Mouse (Mus musculus) spleen, embryonic (tissue): ENCODE measurements around the gene Acp5.

Experiments
- CTCF ChIA-PET: fragments of 350-600 bp; sonication (Branson Sonifier 250); formaldehyde crosslinking; loops from one replicate; lab custom pipeline; 2022; lab: Charles Lee

Gene Acp5

GRCm38 (mm10) chr9:22143108-22144037 lies 7.9 kb upstream of the Acp5 start:
- CTCF ChIA-PET, result interaction anchor here (0.7 to 1.3 kb wide), 5 partner anchors 25 to 77 kb away, joined by 3 to 7 read pairs (median 5); no protein-coding TSS in a partner anchor

GRCm38 (mm10) chr9:22139746-22140145 lies 4.2 kb upstream of the Acp5 start:
- CTCF ChIA-PET, result interaction anchor here (0.6 to 1.7 kb wide), 2 partner anchors 9 to 138 kb away, joined by 3 to 4 read pairs; no protein-coding TSS in a partner anchor

- CTCF ChIA-PET, result interaction anchor here (0.8 to 1.0 kb wide), 2 partner anchors 14 to 53 kb away, joined by 3 to 4 read pairs; no protein-coding TSS in a partner anchor
Observed at GRCm38 (mm10) chr9:22138480-22138879, 3.0 kb upstream of the Acp5 start.

DNA sequence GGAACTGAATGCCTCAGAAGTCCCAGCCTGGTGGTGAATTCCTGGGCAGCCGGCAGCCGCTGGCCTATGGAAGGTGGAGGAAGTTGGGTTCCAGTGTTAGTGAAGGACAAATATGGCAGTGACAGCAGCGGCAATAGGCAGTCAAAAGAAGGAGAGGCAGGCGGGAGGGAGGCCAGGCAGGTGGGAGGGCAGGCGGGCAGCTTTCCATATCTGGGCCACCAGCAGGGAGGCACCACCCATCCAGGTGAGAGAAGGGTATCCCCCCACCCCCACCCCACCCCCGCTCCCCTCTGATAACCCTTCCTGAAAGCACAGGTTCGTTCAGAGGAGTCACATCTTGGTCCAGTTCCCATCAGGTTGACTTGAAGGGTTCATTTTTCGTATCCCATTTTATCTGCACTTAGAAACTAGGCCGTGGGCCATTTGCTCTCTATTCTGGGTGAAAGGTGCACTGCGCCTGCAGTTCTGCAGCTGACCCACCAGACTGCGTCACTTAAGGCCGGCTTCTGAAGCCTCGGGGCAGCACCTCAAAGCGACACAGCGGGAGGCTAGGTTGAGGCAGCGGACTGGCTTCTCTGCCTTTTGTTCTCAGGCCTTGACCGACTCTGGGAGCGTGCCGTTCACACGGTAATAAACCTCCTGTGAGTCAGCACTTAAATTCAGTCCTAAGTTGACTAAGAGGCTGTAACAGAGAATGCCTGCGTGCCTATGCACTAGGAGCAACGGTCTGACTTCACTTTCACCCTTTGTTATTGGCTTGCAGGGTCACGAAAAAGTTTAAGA lies 1.4 kb upstream of the Acp5 start:
- CTCF ChIA-PET, result no interaction called here

- CTCF ChIA-PET, result no interaction called here
Observed at GRCm38 (mm10) chr9:22134988-22135643, 395 bp downstream of the Acp5 start.

DNA sequence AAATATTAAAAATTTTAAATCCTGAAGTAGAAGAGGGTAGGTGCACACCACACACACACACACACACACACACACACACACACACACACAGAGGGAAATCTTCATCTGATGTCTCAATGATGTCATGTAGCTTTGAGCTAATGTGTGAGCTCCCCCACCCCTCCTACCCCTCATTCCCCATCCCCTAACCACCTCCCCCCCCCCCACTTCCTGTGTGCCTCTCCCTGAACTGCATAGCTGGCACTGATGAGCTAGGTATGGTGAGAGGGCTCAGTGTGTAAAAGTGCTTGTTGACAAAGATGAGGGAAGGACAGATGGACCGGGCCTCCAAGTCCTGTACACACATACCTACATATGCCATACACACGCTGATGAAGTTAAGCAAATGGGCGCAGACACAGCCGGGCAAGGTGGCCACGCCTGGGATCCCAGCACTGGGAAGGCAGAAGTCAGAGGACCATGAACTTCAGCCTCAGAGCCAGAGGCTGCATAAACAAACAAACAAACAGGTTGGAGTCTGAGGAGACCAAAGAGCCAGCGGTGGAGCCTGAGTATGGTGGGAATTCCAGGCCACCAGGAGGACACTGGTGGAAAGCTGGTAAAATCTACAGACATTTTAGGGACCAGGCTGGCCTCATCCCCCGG lies 1.1 kb downstream of the Acp5 start:
- CTCF ChIA-PET, result interaction anchor here (0.7 to 1.0 kb wide), 2 partner anchors 10 to 17 kb away, joined by 3 to 4 read pairs; partner anchors contain the start of gene Elof1

DNA sequence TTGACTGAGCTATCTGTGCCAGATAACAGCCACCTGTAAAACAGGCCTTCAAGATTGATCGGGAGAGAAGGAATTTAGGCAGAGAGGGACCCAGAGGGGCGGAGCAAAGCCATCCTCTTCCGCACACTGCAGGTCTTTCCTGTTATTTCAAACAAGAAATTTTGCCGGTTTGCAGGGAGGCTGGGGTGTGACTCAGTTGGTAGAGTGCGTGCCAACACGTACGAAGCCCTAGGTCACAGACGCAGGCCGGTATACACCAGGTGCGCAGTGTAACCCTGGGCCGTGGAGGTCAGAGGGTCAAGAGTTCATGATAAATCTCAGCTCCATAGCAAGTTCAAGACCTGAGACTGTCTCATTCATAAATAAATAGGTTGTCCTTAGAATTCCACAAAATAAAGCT lies 3.3 kb downstream of the Acp5 start:
- CTCF ChIA-PET, result interaction anchor here (0.5 to 2.1 kb wide), 2 partner anchors 9 to 14 kb away, joined by 3 to 5 read pairs; no protein-coding TSS in a partner anchor

DNA sequence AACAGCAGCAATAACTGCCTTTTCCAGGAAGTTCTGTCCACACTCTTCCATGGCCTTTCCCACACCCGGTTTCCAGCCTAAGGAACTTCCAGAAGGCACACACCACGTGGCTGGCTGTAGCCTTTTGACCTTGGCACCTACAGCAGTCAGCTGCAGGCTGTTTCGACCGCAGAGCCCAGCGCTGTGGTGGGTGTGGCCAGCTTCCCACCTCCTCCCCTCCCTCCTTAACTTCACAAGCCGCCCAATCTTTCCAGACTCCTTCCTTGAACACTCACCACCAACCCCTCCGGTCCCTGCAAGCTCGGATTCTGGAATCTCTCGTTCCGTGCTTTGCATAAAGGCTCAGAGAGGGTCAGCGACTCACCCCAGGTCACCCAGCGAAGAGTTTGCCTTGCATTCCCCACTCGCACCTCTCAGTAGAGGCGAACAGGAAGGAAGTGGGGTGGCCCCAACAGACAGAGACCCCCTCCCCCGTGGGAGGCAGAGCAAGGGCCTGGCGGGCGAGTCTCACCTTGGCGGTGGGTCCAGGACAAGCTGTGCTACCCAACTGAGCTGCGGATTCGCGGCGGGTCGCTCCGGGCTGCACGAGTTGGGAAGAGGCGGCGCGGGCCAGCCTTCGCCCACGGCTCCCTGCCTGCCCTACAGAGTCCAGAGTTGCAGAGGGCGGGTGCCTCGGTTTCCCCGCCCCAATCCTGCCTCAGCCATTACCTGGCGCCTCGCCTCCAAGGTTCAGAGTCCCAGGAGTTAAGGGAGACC lies 4.1 kb downstream of the Acp5 start:
- CTCF ChIA-PET, result interaction anchor here (0.5 to 2.1 kb wide), 4 partner anchors 8 to 13 kb away, joined by 3 to 5 read pairs (median 4); no protein-coding TSS in a partner anchor

GRCm38 (mm10) chr9:22125246-22126027 lies 10.1 kb downstream of the Acp5 start:
- CTCF ChIA-PET, result interaction anchor here (1.0 to 1.3 kb wide), 2 partner anchors 8 to 13 kb away, joined by 4 to 5 read pairs; no protein-coding TSS in a partner anchor

GRCm38 (mm10) chr9:22124169-22124568 lies 11.3 kb downstream of the Acp5 start:
- CTCF ChIA-PET, result interaction anchor here (0.9 to 1.3 kb wide), 2 partner anchors 10 to 14 kb away, joined by 4 read pairs; no protein-coding TSS in a partner anchor

DNA sequence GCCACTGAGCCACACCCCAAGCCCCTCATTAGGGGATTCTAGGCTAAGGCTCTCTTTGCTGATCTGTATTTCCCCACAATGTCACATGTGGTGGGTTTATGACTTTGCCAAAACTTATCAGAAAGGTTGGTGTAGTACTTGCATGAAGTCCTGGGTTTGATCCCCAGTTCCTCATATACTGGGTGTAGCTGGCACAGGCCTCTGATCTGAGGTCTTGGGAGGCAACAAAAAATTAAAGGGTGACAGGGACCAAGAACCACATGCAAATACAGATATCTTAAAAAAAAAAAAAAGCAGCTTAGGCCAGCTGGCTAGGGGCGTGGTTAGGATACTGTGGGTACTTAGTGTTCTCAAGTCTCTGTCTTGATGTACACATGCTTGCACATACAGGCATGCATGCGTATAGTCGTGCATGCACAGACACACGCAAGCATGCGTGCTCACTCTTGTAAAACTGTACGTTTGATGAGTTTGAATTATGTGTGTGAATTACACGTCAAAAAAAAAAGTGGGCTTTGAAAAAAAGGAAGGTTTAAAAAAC lies 12.4 kb downstream of the Acp5 start:
- CTCF ChIA-PET, result interaction anchor here (0.6 to 0.9 kb wide), 3 partner anchors 8 to 32 kb away, joined by 3 to 8 read pairs (median 3); no protein-coding TSS in a partner anchor

- CTCF ChIA-PET, result interaction anchor here (0.6 to 0.7 kb wide), 2 partner anchors 205 to 857 kb away, joined by 3 to 8 read pairs; no protein-coding TSS in a partner anchor
Observed at GRCm38 (mm10) chr9:22122005-22122404, 13.5 kb downstream of the Acp5 start.

DNA sequence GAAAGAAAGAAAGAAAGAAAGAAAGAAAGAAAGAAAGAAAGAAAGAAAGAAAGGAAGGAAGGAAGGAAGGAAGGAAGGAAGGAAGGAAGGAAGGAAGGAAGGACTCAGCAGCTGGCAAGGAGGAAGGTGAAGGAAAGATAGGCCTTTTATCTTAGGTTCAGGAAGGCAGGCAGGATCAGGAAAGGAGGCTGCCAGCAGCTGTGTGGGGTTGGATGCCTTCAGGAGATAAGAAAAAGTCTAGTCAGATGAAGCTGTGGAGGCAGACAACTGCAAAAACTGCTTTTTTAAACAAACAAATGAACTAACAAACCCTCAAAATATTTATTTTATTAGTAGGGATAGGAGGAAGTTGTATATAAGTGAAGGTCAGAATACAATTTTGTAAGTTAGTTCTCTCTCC lies 14.0 kb downstream of the Acp5 start:
- CTCF ChIA-PET, result no interaction called here

GRCm38 (mm10) chr9:22119543-22119942 lies 16.0 kb downstream of the Acp5 start:
- CTCF ChIA-PET, result interaction anchor here (1.7 kb wide), 1 partner anchor 12 kb away, joined by 5 read pairs; no protein-coding TSS in a partner anchor

DNA sequence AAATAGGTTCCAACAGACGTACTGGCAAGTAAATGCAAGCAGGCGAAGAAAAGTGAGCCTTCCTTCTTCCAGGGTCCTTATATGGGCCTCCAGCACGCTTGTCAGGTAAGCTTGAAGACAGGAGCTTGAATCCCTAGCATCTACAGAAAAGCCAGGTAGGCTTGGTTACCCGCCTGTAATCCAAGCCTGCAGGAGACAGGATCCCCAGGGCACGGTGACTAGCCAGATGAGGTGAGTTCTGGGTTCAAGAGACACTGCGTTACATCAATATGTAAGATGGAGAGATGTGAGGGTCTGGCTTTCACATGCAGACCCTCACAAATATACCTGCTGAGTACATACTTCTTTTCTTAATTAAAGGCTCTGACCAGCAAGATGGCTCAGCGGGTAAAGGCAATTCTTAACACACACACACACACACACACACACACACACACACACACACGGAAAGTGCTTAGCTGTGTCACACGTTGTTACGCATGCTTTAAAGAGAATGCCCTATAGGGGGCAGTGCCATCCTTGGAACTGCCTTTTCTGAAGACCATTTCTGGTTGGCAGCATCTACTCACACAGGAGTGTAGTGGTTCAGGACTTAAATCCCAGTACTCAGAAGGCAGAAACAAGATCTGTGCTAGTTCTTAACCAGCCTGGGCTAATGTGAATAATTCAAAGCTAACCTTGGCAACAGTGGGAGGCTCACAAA lies 17.6 kb downstream of the Acp5 start:
- CTCF ChIA-PET, result interaction anchor here (0.5 to 1.7 kb wide), 5 partner anchors 8 to 33 kb away, joined by 4 to 6 read pairs (median 5); no protein-coding TSS in a partner anchor

DNA sequence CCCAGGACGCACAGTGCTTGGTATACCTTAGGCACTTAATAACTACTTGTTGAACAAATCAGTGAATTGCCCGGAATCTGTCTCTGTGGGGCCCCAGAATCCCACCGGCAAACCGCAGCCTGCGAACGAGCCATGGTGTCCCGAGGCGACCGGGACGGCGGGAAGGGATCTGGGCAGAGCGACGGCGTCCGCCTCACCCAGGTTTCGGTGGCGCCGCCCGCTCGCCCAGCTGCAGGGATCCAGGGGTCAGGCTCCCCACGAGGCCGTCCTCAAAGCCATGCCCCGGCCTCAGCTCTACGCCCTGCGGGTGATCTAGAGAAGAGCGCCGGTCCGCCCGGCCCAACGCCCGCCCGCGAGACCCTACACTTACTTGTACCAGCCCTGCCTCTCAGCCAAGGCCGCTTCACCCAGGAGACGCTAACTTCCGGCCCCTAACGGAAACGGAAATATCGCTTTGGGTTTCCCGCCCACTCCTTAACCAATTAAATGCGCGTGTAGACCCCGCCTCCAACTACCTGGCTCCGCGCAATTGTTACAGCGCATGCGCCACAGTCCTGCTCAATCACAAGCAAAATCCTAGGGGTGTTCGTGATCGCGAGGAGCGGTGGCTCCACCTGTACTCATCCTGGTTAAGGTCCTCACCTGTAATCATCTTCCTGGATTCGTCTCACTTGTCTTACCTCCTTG lies 18.6 kb downstream of the Acp5 start, which contains the start of gene Elof1:
Gene Elof1 (minus strand): TSS at position 433 of the 687 bp plus-strand sequence.
- CTCF ChIA-PET, result interaction anchor here (0.5 to 0.9 kb wide), 5 partner anchors 9 to 27 kb away, joined by 3 to 8 read pairs (median 4); no protein-coding TSS in a partner anchor

GRCm38 (mm10) chr9:22116086-22116485 lies 19.4 kb downstream of the Acp5 start:
- CTCF ChIA-PET, result interaction anchor here (0.6 to 1.1 kb wide), 3 partner anchors 8 to 28 kb away, joined by 4 to 8 read pairs (median 7); no protein-coding TSS in a partner anchor
